Comparison of ENCODE assay signal across 30 mouse cellular contexts in the genomic region with DNA sequence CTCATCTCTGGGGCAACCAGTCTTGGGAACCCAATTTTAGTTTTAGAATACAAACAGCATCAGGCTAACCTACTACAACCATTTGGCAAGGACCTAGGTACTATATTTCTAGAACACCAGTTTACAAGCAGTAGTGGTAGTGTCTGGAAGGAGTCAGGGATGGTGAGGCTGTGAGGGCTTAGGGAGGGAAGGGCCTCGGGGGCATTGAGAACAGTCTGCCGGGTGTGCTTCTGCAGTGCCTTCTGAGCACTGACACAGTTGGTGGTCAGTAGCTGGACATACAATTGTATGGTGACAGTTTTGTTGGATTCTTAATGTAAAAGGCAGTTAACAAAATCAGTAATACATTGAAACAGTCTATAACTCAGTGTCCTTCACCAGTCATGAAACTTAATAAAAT.
"Had no signal": no experiment of that assay in that cellular context is flagged by ENCODE, and none has a peak within 500 bp of the region (broad histone marks: within the 10 kb centered on the region; RNA-seq: fewer than 3 reads in every experiment).

No protein-coding gene starts in this region.

- H3K27ac ChIP-seq: limb, embryonic 10.5 days; limb, embryonic 12.5 days; limb, embryonic 13.5 days; limb, embryonic 15.5 days; liver, embryonic 12.5 days; liver, embryonic 13.5 days; liver, embryonic 14.5 days; liver, embryonic 15.5 days; lung, embryonic 15.5 days; macrophage; midbrain, embryonic 10.5 days; midbrain, embryonic 12.5 days; midbrain, embryonic 13.5 days; neural tube, embryonic 12.5 days; neural tube, embryonic 13.5 days had no signal

- DNase-seq: liver; liver, embryonic 13.5 days; liver, postnatal 0 days; lung, adult 18-20 months; lung, adult 2 months; lung, embryonic 14.5 days; lung, postnatal 10 days; lung, postnatal 14 days; lung, postnatal 36 days; lung, postnatal 4 days; midbrain, embryonic 14.5 days had no signal

- ATAC-seq: liver, embryonic 12.5 days; liver, postnatal 0 days; lung, postnatal 0 days; midbrain, embryonic 13.5 days; midbrain, embryonic 16.5 days had no signal

- H3K27me3 ChIP-seq: limb, embryonic 12.5 days; limb, embryonic 13.5 days; limb, embryonic 15.5 days; liver, embryonic 12.5 days; liver, embryonic 13.5 days; liver, embryonic 15.5 days; lung, embryonic 15.5 days; megakaryocyte, embryonic 14.5 days; midbrain, embryonic 12.5 days; midbrain, embryonic 13.5 days; neural tube, embryonic 12.5 days; neural tube, embryonic 13.5 days had no signal

- H3K4me1 ChIP-seq: limb, embryonic 12.5 days; limb, embryonic 13.5 days; liver, embryonic 13.5 days; liver, embryonic 15.5 days; lung, embryonic 15.5 days; midbrain, embryonic 12.5 days; midbrain, embryonic 13.5 days; neural tube, embryonic 12.5 days; neural tube, embryonic 13.5 days had no signal

- H3K9me3 ChIP-seq: limb, embryonic 10.5 days; limb, embryonic 12.5 days; limb, embryonic 13.5 days; limb, embryonic 15.5 days; liver, embryonic 12.5 days; liver, embryonic 13.5 days; liver, embryonic 15.5 days; lung, embryonic 15.5 days; megakaryocyte, embryonic 14.5 days; midbrain, embryonic 10.5 days; midbrain, embryonic 12.5 days; midbrain, embryonic 13.5 days; neural tube, embryonic 12.5 days; neural tube, embryonic 13.5 days had no signal

- H3K9ac ChIP-seq: limb, embryonic 12.5 days; limb, embryonic 13.5 days; limb, embryonic 15.5 days; liver, embryonic 12.5 days; liver, embryonic 13.5 days; liver, embryonic 14.5 days; liver, embryonic 15.5 days; liver, postnatal 0 days; lung, embryonic 14.5 days; lung, embryonic 15.5 days; midbrain, embryonic 12.5 days; midbrain, embryonic 13.5 days; neural tube, embryonic 12.5 days; neural tube, embryonic 13.5 days had no signal

- H3K4me2 ChIP-seq: limb, embryonic 12.5 days; limb, embryonic 13.5 days; limb, embryonic 15.5 days; liver, embryonic 11.5 days; liver, embryonic 12.5 days; liver, embryonic 13.5 days; liver, embryonic 15.5 days; lung, embryonic 14.5 days; lung, embryonic 15.5 days; midbrain, embryonic 12.5 days; midbrain, embryonic 13.5 days; neural tube, embryonic 12.5 days; neural tube, embryonic 13.5 days had no signal

- H3K4me3 ChIP-seq: limb, embryonic 10.5 days; limb, embryonic 12.5 days; limb, embryonic 13.5 days; limb, embryonic 15.5 days; liver, embryonic 12.5 days; liver, embryonic 13.5 days; liver, embryonic 15.5 days; lung, embryonic 15.5 days; megakaryocyte, embryonic 14.5 days; midbrain, embryonic 10.5 days; midbrain, embryonic 12.5 days; midbrain, embryonic 13.5 days; myocyte; neural tube, embryonic 12.5 days; neural tube, embryonic 13.5 days had no signal
